Mouse (Mus musculus) spleen, adult 2 months (tissue): ENCODE measurements around the gene Xylt1.

ENCODE experiments used
- CTCF ChIP-seq: fragments of 200-500 bp; IDR thresholded peaks from 2 replicates; pipeline ENCODE4 v1.5.1; 2011; ENCODE audit warnings: mild to moderate bottlenecking, inconsistent platforms; ENCODE audit not compliant: insufficient read depth, insufficient read length, insufficient replicate concordance; ENCODE audit errors: extremely low read depth
- POLR2A ChIP-seq: fragments of 200-500 bp; IDR thresholded peaks from 2 replicates; pipeline ENCODE4 v1.6.1; 2011; ENCODE audit warnings: low read depth, low read length, inconsistent platforms

DNA sequence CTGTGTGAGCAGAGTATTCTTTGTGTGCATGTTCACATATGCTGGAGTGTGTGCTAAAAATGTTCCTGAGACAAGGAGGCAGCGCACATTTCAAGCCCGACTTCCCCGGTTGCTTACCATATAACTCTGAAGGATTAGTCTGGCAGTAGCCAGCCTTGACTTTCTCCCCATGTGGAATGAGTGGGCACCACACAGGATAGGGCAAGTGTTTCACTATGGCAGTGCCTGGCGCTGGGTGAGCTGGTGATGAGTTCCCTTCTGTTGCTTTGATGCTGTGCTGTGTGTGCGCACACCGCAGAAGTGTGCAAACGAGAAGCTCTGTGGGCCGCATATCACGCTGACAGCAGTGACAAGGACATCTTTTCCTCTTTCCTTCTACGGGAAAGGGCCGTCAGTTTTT lies 56.1 kb downstream of the Xylt1 start:
- TF ChIP-seq CTCF (no peak), POLR2A (no peak)
